Mouse (Mus musculus) heart, embryonic 12.5 days (tissue): ENCODE measurements around the gene Il12rb1. TPM values are rescaled to one million over a fixed set of nuclear protein-coding genes. Genes with fewer than 3 reads are reported as not detected.

Experiments used
- ATAC-seq: fragments of 200-750 bp; cut with Nextera tagmentation; 2 replicates; pipeline ENCODE4 v1.8.0; 2017; ENCODE audit warnings: moderate TSS enrichment, moderate library complexity; ENCODE audit not compliant: insufficient number of reproducible peaks, low FRiP score
- H3K27ac ChIP-seq: fragments of 300-500 bp; sonication (generic); 2 replicates; pipeline ENCODE4 v1.5.1; 2016; ENCODE audit warnings: mild to moderate bottlenecking, moderate library complexity; ENCODE audit not compliant: poor library complexity, severe bottlenecking
- H3K27me3 ChIP-seq: fragments of 300-500 bp; sonication (generic); replicated peaks from 2 replicates; pipeline ENCODE4 v1.6.1; 2016; ENCODE audit warnings: mild to moderate bottlenecking, moderate library complexity
- H3K36me3 ChIP-seq: fragments of 300-500 bp; sonication (generic); 2 replicates; pipeline ENCODE4 v1.6.1; 2016; ENCODE audit warnings: mild to moderate bottlenecking, moderate library complexity
- H3K4me1 ChIP-seq: fragments of 300-500 bp; sonication (generic); replicated peaks from 2 replicates; pipeline ENCODE4 v1.6.1; 2016; ENCODE audit warnings: mild to moderate bottlenecking
- H3K4me2 ChIP-seq: fragments of 300-500 bp; sonication (generic); 2 replicates; pipeline ENCODE4 v1.6.1; 2016; ENCODE audit warnings: mild to moderate bottlenecking, moderate library complexity
- H3K4me3 ChIP-seq: fragments of 300-500 bp; sonication (generic); 2 replicates; pipeline ENCODE4 v1.5.1; 2016; ENCODE audit warnings: mild to moderate bottlenecking
- H3K9ac ChIP-seq: fragments of 300-500 bp; sonication (generic); 2 replicates; pipeline ENCODE4 v1.6.1; 2016; ENCODE audit warnings: mild to moderate bottlenecking, moderate library complexity
- H3K9me3 ChIP-seq: fragments of 300-500 bp; sonication (generic); replicated peaks from 2 replicates; pipeline ENCODE4 v1.6.1; 2016; ENCODE audit warnings: mild to moderate bottlenecking, moderate library complexity
- WGBS: fragments of 180-500 bp; shearing (Covaris S2); methylation state at CpG from one replicate; pipeline ENCODE4 v1.1.7; 2016; 5-methylcytosine and 5-hydroxymethylcytosine counted together
- polyA plus RNA-seq: library from polyadenylated mRNA; unstranded; fragments of >200 nt; fragmentation: Nextera tagmentation; extraction: Ambion mirVana; gene quantifications from 2 replicates; pipeline ENCODE4 v1.2.1, GENCODE M21; 2016

The Il12rb1 gene
- polyA plus RNA-seq, 1 experiment from 2014 or later: not detected

DNA sequence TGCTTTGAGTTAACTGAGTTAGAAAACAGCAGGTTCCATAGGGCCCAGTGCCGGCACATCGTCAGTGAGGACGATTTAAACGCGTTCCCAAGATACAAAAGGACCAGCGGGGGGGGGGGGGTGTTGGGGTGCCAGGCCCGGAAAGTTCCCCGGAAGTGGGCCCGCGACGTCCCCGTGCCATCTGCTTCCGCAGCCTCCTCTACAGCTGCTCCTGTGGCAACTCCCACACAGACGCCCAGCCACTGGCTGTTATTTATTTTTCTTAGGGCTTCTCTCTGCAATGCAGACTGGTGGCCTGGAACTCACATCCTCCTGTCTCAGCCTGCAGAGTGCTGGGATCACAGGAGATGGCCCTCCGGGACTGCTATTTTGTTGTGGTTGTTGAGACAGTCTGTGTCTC lies 7.1 kb upstream of the Il12rb1 start:
- Histone ChIP-seq H3K27me3 (peaks cover 75% of the 10 kb centered on the region), H3K4me3 (no peak overlapping the region), H3K4me1 (peaks cover 25% of the 10 kb centered on the region), H3K4me2 (no peak overlapping the region), H3K9ac (no peak overlapping the region), H3K36me3 (no peaks in the 10 kb centered on the region), H3K9me3 (no peaks in the 10 kb centered on the region), H3K27ac (no peak overlapping the region)
- ATAC-seq: no peak
- WGBS: 21% methylated on average over 15 of the region's 15 CpGs

- Histone ChIP-seq H3K9me3 (no peaks in the 10 kb centered on the region), H3K27ac (no peak overlapping the region), H3K4me1 (peaks cover 20% of the 10 kb centered on the region), H3K4me3 (no peak overlapping the region), H3K36me3 (no peaks in the 10 kb centered on the region), H3K27me3 (peaks cover 72% of the 10 kb centered on the region), H3K4me2 (no peak overlapping the region), H3K9ac (no peak overlapping the region)
- WGBS: 71% methylated on average over 1 of the region's 1 CpGs
- no peak for ATAC-seq
These were observed 6.4 kb upstream of the Il12rb1 start for GRCm38 (mm10) chr8:70801830-70802229.

DNA sequence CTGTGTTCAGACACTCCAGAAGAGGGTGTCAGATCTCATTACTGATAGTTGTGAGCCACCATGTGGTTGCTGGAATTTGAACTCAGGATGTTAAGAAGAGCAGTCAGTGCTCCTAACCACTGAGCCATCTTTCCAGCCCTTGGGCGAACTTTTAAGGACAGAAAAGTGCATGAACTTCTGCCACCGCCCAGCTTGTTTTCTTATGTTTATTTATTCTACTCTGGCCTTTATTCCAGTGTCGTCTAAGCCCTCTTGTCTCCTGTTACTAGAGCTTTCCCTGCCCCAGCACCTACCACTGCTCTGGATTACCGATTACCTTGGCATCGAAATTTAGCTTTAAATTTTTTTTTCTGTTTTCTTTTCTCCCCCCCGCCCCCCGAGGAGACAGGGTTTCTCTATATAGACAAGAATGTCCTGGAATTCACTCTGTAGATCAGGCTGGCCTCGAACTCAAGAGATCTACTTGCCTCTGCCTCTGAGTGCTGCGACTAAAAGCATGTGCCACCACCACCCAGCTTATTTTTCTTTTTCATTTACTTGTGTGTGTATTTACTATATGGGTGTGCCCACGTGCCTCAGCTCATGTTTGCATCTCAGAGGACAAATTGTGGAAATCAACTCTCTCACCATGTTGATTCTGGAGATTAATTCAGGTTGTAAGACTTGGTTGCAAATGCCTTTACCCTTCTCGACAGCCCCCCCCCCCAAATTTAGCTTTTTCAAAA lies 5.3 kb upstream of the Il12rb1 start:
- Histone ChIP-seq H3K4me1 (peaks cover 15% of the 10 kb centered on the region), H3K9me3 (no peaks in the 10 kb centered on the region), H3K4me2 (no peak overlapping the region), H3K27ac (no peak overlapping the region), H3K27me3 (peaks cover 75% of the 10 kb centered on the region), H3K4me3 (no peak overlapping the region), H3K36me3 (no peaks in the 10 kb centered on the region), H3K9ac (no peak overlapping the region)
- WGBS: 63% methylated on average over 11 of the region's 11 CpGs
- no peak for ATAC-seq

DNA sequence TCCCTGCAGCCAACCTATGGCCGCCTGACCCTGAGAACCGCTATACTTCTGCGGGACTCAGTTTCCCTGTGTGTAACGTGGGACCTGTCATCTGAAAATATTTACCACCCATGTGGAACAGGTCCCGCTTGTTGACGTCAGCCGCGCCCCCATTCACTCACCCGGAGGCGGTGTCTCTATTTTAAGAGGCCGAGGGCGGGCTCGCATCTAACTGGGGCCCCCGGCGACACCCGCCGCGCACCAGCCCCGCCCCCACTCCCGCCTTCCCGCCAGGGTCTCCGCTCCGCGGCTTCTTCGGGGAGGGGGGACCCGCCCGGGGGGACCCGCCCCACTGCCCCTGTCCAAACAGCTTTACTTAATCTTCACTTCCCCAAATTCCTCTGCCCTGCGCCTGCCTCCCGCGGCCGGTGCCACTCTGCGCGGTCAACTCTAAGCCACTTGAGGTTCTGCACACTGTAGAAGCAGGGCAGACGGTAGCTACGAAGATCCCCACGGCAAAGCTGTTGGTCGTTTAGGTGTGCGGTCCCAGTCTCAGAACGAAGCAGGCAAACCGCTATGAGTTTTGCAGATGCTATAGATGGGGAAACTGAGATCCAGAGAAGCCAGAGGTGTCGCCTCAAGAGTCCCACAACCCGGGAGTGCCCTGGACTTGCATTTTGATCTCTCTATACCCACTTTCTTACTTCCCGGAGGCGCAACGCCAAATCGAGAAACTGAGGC lies 4.3 kb upstream of the Il12rb1 start:
- Histone ChIP-seq H3K4me2 (peak overlapping the region; percentile 77), H3K36me3 (no peaks in the 10 kb centered on the region), H3K4me3 (peak overlapping the region; percentile 46), H3K9me3 (no peaks in the 10 kb centered on the region), H3K27ac (no peak overlapping the region), H3K27me3 (peaks cover 68% of the 10 kb centered on the region), H3K4me1 (peaks cover 12% of the 10 kb centered on the region), H3K9ac (peak overlapping the region; percentile 68)
- under 1% methylated on average over 47 of the region's 47 CpGs for WGBS
- ATAC-seq: no peak

DNA sequence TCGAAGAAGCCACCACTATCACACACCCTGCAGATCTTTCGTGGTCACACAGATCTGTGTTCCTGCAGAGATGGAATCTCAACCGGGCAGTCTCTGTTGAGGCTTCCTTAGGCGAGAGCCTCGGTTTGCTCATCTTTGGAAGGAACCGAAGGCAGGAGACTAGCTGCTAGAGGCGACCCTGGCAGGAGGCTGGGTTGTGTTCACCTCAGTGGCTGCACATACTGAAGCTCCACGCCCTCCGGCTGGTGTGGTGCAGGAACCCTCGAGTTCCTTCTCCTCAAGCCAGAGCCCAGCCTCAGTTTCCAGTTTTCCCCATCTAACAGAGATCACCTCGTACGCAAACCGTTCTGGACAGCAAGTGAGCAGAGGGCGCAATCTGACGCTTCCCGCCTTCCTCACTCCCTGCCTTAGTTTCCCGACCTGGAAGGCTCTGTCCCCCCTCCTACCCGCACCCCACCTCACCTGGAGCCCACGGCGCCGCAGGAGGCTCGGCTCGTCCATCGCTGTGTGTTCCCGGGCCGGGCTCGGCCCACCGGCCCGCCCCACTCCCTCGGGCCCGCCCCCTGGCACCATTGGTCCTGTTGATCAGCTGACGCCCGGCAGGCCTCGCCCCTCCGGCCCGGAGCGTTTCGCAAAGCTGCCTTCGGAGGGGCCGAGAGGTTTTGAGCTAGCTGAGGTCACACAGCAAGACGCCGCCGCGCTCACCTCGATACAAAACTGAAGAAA lies 3.6 kb upstream of the Il12rb1 start, which contains the start of gene Mast3:
Gene Mast3 (minus strand): TSS at position 574 of the 726 bp plus-strand sequence.
- Histone ChIP-seq H3K27ac (no peak within 1 kb of the TSS), H3K9me3 (no peaks in the 10 kb centered on the region), H3K27me3 (peaks cover 68% of the 10 kb centered on the region), H3K4me3 (peak within 1 kb of the TSS; percentile 46), H3K36me3 (no peaks in the 10 kb centered on the region), H3K4me2 (peak within 1 kb of the TSS; percentile 77), H3K4me1 (peaks cover 12% of the 10 kb centered on the region), H3K9ac (peak within 1 kb of the TSS; percentile 68)
- peak; percentile 91 for ATAC-seq
- under 1% methylated on average over 45 of the region's 45 CpGs for WGBS

DNA sequence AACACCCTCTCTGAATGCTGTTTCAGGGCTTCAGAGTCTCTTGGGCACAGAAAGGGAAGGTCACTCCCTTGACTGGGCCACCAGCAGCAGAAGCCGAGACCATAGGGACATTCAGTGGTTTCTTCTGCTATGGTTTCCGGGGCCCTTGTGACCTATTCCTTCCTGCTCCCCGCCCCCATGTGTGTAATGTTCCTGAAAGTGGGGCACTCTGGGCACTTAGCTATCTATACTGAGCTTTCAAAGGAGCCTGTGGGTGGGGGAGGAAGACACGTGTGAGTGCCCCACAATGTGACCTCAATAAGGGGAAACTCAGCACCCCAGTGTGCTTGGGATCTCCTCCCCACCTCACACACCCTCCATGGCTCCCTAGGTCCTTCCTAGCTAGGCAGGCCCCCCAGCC lies 1.7 kb upstream of the Il12rb1 start:
- Histone ChIP-seq H3K36me3 (no peaks in the 10 kb centered on the region), H3K4me1 (peaks cover 19% of the 10 kb centered on the region), H3K9me3 (no peaks in the 10 kb centered on the region), H3K27ac (no peak overlapping the region), H3K9ac (no peak overlapping the region), H3K4me2 (no peak overlapping the region), H3K4me3 (no peak overlapping the region), H3K27me3 (peaks cover 58% of the 10 kb centered on the region)
- no peak for ATAC-seq
- 69% methylated on average over 4 of the region's 4 CpGs for WGBS

- Histone ChIP-seq H3K27me3 (peaks cover 51% of the 10 kb centered on the region), H3K4me1 (peaks cover 19% of the 10 kb centered on the region), H3K9ac (no peak overlapping the region), H3K4me3 (no peak overlapping the region), H3K36me3 (no peaks in the 10 kb centered on the region), H3K9me3 (no peaks in the 10 kb centered on the region), H3K27ac (no peak overlapping the region), H3K4me2 (no peak overlapping the region)
- WGBS: 61% methylated on average over 1 of the region's 1 CpGs
- ATAC-seq: no peak
These were observed 945 bp upstream of the Il12rb1 start for GRCm38 (mm10) chr8:70807304-70807703.

DNA sequence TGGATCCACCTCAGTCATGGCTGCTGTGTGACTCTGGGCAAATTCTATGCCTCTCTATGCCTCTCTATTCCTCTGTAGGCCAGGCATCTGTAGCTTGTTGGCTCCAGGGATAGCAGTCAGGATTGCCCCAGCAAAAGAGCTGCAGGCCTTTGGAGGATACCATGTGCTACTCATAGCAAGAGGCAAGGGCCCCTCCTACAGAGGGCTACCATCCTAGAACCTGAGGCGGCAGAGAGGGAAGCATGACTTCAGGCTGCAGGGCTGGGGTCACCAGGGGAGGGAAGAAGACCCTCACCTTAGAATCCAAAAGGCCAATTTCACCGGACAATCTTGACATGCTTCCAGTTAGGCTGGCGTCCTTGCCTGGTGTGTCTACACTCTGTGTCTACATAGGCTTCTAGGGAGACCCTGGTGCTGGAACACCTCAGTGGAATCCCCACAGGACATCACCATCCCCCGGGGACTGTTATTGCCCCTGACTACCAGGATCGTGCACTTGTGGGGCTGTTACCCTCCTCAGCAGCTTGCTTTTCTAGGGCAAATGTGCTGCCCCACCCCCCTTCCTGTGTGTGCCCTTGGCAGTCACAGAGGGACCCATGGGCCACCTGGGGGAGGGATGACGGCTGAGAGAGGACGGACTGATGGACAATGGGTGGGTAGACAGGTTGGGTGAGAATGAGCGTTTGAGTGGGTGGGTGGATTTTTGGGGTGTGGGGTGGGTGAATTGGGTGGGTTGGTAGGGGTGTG lies 879 bp downstream of the Il12rb1 start:
- Histone ChIP-seq H3K4me1 (peaks cover 12% of the 10 kb centered on the region), H3K27me3 (peaks cover 51% of the 10 kb centered on the region)
- WGBS: 79% methylated on average over 8 of the region's 8 CpGs

GRCm38 (mm10) chr8:70810962-70811680 lies 2.9 kb downstream of the Il12rb1 start:
- H3K9me3 ChIP-seq: no peaks in the 10 kb centered on the region
- peaks cover 64% of the 10 kb centered on the region for H3K27me3 ChIP-seq
- no peak for ATAC-seq
- H3K4me2 ChIP-seq: no peak overlapping the region
- no peak overlapping the region for H3K4me3 ChIP-seq
- no peak overlapping the region for H3K27ac ChIP-seq
- H3K36me3 ChIP-seq: no peaks in the 10 kb centered on the region
- H3K9ac ChIP-seq: no peak overlapping the region
- WGBS: 63% methylated on average over 20 of the region's 20 CpGs
- 0 out of 2 replicates have a peak, but pooled peaks cover 7% of the 10 kb centered on the region for H3K4me1 ChIP-seq

More for the DNA sequence above, 879 bp downstream of the Il12rb1 start:
- no peak overlapping the region for H3K9ac ChIP-seq
- ATAC-seq: no peak
- H3K27ac ChIP-seq: no peak overlapping the region
- no peaks in the 10 kb centered on the region for H3K36me3 ChIP-seq
- no peak overlapping the region for H3K4me2 ChIP-seq
- H3K4me3 ChIP-seq: no peak overlapping the region
- H3K9me3 ChIP-seq: no peaks in the 10 kb centered on the region

GRCm38 (mm10) chr8:70812055-70812454 lies 3.8 kb downstream of the Il12rb1 start:
- WGBS: 45% methylated on average over 4 of the region's 4 CpGs
- no peak overlapping the region for H3K4me3 ChIP-seq
- peaks cover 69% of the 10 kb centered on the region for H3K27me3 ChIP-seq
- no peak overlapping the region for H3K27ac ChIP-seq
- H3K4me1 ChIP-seq: peaks cover 13% of the 10 kb centered on the region; the same call in 1 of the 2 replicates
- H3K36me3 ChIP-seq: no peaks in the 10 kb centered on the region
- H3K4me2 ChIP-seq: no peak overlapping the region
- H3K9me3 ChIP-seq: no peaks in the 10 kb centered on the region
- H3K9ac ChIP-seq: no peak overlapping the region
- no peak for ATAC-seq
